Mouse (Mus musculus): ENCODE measurements around the gene Fkbp10. TPM values are rescaled to one million over a fixed set of nuclear protein-coding genes. Genes with fewer than 3 reads are reported as not detected.

Gene Fkbp10
- polyA plus RNA-seq, 1 experiment from 2014 or later, result 113 TPM

DNA sequence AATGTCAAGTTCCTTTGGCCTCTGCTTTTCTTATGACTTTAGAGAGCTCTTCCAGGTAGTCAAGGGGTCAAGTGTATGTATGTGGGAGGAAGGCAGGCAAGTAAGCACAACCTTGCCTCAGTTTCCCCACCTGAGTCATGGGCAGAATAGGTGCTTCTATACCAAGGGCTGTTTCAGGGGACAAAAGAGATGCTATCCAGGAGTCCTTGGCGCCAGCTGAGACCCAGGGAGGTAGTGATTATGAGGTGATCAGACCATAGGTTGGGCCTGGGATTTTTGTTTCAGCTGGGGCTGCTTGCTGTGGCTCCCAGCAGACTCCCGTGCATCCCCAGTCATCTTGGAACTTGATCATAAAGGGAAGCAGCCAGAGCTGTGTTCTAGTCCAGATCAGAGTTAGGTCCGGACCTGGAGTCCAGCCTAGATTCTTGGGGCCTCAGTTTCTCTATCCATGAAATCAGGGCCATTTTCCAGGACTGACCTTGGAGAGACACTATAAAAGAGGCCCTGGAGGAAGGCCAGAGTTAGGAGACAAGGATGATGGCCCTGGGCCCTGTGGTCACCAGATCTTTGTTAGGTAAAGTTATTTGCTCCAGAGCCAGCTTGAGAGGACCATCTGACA is 10.9 kb upstream of the Fkbp10 start:
- 82% methylated on average over 3 of the region's 3 CpGs for WGBS
- Histone ChIP-seq H3K27ac (no peak overlapping the region), H3K4me3 (no peak overlapping the region), H3K27me3 (no peaks in the 10 kb centered on the region), H3K4me1 (peaks cover 16% of the 10 kb centered on the region; the same call in 1 of the 2 replicates), H3K9ac (no peak overlapping the region), H3K4me2 (replicated peaks) (no peak overlapping the region), H3K9me3 (no peaks in the 10 kb centered on the region), H3K36me3 (peaks cover 13% of the 10 kb centered on the region)
- no peak for ATAC-seq (ENCODE audit: insufficient number of reproducible peaks, insufficient read depth, low FRiP score, low TSS enrichment)

GRCm38 (mm10) chr11:100406273-100406672 is 9.2 kb upstream of the Fkbp10 start:
- 76% methylated on average over 8 of the region's 8 CpGs for WGBS
- Histone ChIP-seq H3K4me1 (peaks cover 14% of the 10 kb centered on the region; the same call in 1 of the 2 replicates), H3K4me3 (no peak overlapping the region), H3K36me3 (peaks cover 28% of the 10 kb centered on the region), H3K27me3 (no peaks in the 10 kb centered on the region), H3K27ac (no peak overlapping the region), H3K9ac (no peak overlapping the region), H3K9me3 (no peaks in the 10 kb centered on the region), H3K4me2 (replicated peaks) (no peak overlapping the region)
- ATAC-seq (ENCODE audit: insufficient number of reproducible peaks, insufficient read depth, low FRiP score, low TSS enrichment), result no peak

- no peak overlapping the region for H3K9ac ChIP-seq
- H3K36me3 ChIP-seq, result peaks cover 34% of the 10 kb centered on the region
- no peak overlapping the region for H3K4me2 ChIP-seq (replicated peaks)
- no peaks in the 10 kb centered on the region for H3K9me3 ChIP-seq
- H3K4me1 ChIP-seq, result peaks cover 18% of the 10 kb centered on the region
- no peak overlapping the region for H3K4me3 ChIP-seq
- WGBS, result 81% methylated on average over 5 of the region's 5 CpGs
- H3K27me3 ChIP-seq, result no peaks in the 10 kb centered on the region
- no peak for ATAC-seq (ENCODE audit: insufficient number of reproducible peaks, insufficient read depth, low FRiP score, low TSS enrichment)
- H3K27ac ChIP-seq, result no peak overlapping the region
These were observed 8.3 kb upstream of the Fkbp10 start for GRCm38 (mm10) chr11:100406995-100407705.

DNA sequence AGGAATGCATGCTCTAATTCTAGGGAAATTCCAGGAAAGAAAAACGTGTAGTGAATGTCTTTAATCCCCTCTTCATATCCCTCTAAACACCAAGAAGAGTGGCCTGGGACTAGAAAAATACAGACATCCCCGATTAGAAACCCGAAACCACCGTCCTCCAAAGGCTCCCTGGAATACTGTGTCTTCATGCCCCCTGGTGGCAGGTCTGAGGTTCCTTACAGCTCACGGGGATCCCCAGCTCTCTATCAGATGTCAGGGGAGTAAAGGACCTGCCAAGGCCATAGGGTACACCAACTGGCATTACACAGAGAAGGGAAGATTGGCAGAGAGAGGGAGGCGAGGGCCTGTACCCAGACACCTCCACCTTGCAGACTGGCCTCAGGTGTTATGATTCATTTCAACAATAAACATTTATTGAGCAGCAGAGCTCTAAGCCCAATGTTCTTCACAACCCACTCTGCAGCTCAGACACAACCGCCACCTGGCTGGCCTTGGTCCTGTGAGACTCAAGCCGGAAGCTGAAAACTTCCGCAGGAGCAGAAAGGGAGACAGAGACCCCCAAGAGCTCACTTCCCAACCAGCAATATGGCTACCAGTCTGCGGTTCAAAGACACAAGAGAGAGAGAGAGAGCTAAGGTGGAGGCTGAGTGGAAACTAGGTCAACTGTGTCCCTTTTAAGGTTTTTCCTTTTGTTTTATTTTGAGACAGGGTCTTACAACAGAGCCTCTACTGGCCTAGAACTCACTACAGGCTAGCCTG is 7.2 kb upstream of the Fkbp10 start:
- H3K4me3 ChIP-seq, result no peak overlapping the region
- H3K27ac ChIP-seq, result no peak overlapping the region
- no peak overlapping the region for H3K4me2 ChIP-seq (replicated peaks)
- ATAC-seq (ENCODE audit: insufficient number of reproducible peaks, insufficient read depth, low FRiP score, low TSS enrichment), result peak; percentile 20; the same call in 1 of the 2 replicates
- no peaks in the 10 kb centered on the region for H3K9me3 ChIP-seq
- no peak overlapping the region for H3K9ac ChIP-seq
- H3K36me3 ChIP-seq, result peaks cover 34% of the 10 kb centered on the region
- WGBS, result 38% methylated on average over 10 of the region's 10 CpGs
- peaks cover 24% of the 10 kb centered on the region for H3K4me1 ChIP-seq
- no peaks in the 10 kb centered on the region for H3K27me3 ChIP-seq

- Histone ChIP-seq H3K4me3 (no peak overlapping the region), H3K4me2 (replicated peaks) (no peak overlapping the region), H3K27ac (no peak overlapping the region), H3K9me3 (no peaks in the 10 kb centered on the region), H3K4me1 (peaks cover 29% of the 10 kb centered on the region), H3K27me3 (no peaks in the 10 kb centered on the region), H3K36me3 (peaks cover 34% of the 10 kb centered on the region), H3K9ac (no peak overlapping the region)
- 93% methylated on average over 12 of the region's 12 CpGs for WGBS
- ATAC-seq (ENCODE audit: insufficient number of reproducible peaks, insufficient read depth, low FRiP score, low TSS enrichment), result no peak
These were observed 6.5 kb upstream of the Fkbp10 start for GRCm38 (mm10) chr11:100408835-100409462.

GRCm38 (mm10) chr11:100409686-100410085 is 5.8 kb upstream of the Fkbp10 start:
- Histone ChIP-seq H3K27ac (no peak overlapping the region), H3K4me3 (no peak overlapping the region), H3K4me2 (replicated peaks) (no peak overlapping the region), H3K36me3 (peaks cover 34% of the 10 kb centered on the region), H3K9ac (no peak overlapping the region), H3K4me1 (peaks cover 29% of the 10 kb centered on the region), H3K9me3 (no peaks in the 10 kb centered on the region), H3K27me3 (no peaks in the 10 kb centered on the region)
- no peak for ATAC-seq (ENCODE audit: insufficient number of reproducible peaks, insufficient read depth, low FRiP score, low TSS enrichment)
- WGBS, result 84% methylated on average over 3 of the region's 3 CpGs

- peak overlapping the region; percentile 57 for H3K4me2 ChIP-seq (replicated peaks)
- H3K27me3 ChIP-seq, result no peaks in the 10 kb centered on the region
- peak overlapping the region; percentile 72; the same call in 1 of the 2 replicates for H3K4me3 ChIP-seq
- no peaks in the 10 kb centered on the region for H3K9me3 ChIP-seq
- 76% methylated on average over 11 of the region's 11 CpGs for WGBS
- H3K36me3 ChIP-seq, result peaks cover 34% of the 10 kb centered on the region
- H3K27ac ChIP-seq, result no peak overlapping the region
- H3K4me1 ChIP-seq, result peaks cover 35% of the 10 kb centered on the region
- 0 out of 2 replicates have a peak overlapping the region, but pooled peaks have one; percentile 80 for H3K9ac ChIP-seq
- no peak for ATAC-seq (ENCODE audit: insufficient number of reproducible peaks, insufficient read depth, low FRiP score, low TSS enrichment)
These were observed 3.8 kb upstream of the Fkbp10 start for GRCm38 (mm10) chr11:100411736-100412135.

GRCm38 (mm10) chr11:100413541-100413940 is 2.0 kb upstream of the Fkbp10 start:
- Histone ChIP-seq H3K9me3 (no peaks in the 10 kb centered on the region), H3K4me3 (peak overlapping the region; percentile 72), H3K27ac (no peak overlapping the region), H3K27me3 (no peaks in the 10 kb centered on the region), H3K4me2 (replicated peaks) (peak overlapping the region; percentile 57), H3K4me1 (peaks cover 35% of the 10 kb centered on the region), H3K36me3 (peaks cover 31% of the 10 kb centered on the region), H3K9ac (peak overlapping the region; percentile 80)
- ATAC-seq (ENCODE audit: insufficient number of reproducible peaks, insufficient read depth, low FRiP score, low TSS enrichment), result no peak
- 64% methylated on average over 11 of the region's 11 CpGs for WGBS

GRCm38 (mm10) chr11:100414021-100414913 is 1.2 kb upstream of the Fkbp10 start, which contains the start of gene P3h4:
TSS of gene P3h4 (minus strand) at chr11:100414836.
- Histone ChIP-seq H3K27ac (peak within 1 kb of the TSS; percentile 95), H3K36me3 (peaks cover 24% of the 10 kb centered on the region), H3K9me3 (no peaks in the 10 kb centered on the region), H3K4me3 (peak within 1 kb of the TSS; percentile 72), H3K4me1 (peaks cover 35% of the 10 kb centered on the region), H3K9ac (peak within 1 kb of the TSS; percentile 80), H3K4me2 (replicated peaks) (peak within 1 kb of the TSS; percentile 57), H3K27me3 (no peaks in the 10 kb centered on the region)
- 1% methylated on average over 79 of the region's 93 CpGs for WGBS
- ATAC-seq (ENCODE audit: insufficient number of reproducible peaks, insufficient read depth, low FRiP score, low TSS enrichment), result peak; percentile 92

GRCm38 (mm10) chr11:100421537-100421936 is 6.0 kb downstream of the Fkbp10 start:
- no peak overlapping the region for H3K9ac ChIP-seq
- no peak overlapping the region for H3K4me2 ChIP-seq (replicated peaks)
- no peak for ATAC-seq (ENCODE audit: insufficient number of reproducible peaks, insufficient read depth, low FRiP score, low TSS enrichment)
- no peaks in the 10 kb centered on the region for H3K27me3 ChIP-seq
- peaks cover 9% of the 10 kb centered on the region for H3K4me1 ChIP-seq
- no peaks in the 10 kb centered on the region for H3K9me3 ChIP-seq
- peaks cover 52% of the 10 kb centered on the region for H3K36me3 ChIP-seq
- WGBS, result 43% methylated on average over 8 of the region's 8 CpGs
- H3K4me3 ChIP-seq, result no peak overlapping the region
- H3K27ac ChIP-seq, result no peak overlapping the region

Measured in embryonic facial prominence, embryonic 12.5 days (tissue).